Mouse (Mus musculus) cerebellum, adult 2 months (tissue): ENCODE results near the gene Sardh. TPM values are rescaled to one million over a fixed set of nuclear protein-coding genes. Genes with fewer than 3 reads are reported as not detected.

Experiments used
- DNase-seq, 2 experiments: peaks; one replicate each; pipeline ENCODE4 v3.0.0; 2021
- H3K27ac ChIP-seq: fragments of 200-500 bp; 2 replicates; pipeline ENCODE4 v1.5.1; 2012; ENCODE audit warnings: low read length, control low read depth, inconsistent platforms; ENCODE audit not compliant: insufficient read depth
- H3K27me3 ChIP-seq: fragments of 200-500 bp; 2 replicates; pipeline ENCODE4 v1.6.1; 2012; ENCODE audit warnings: inconsistent platforms, mild to moderate bottlenecking, low read length, moderate library complexity; ENCODE audit not compliant: control insufficient read depth, insufficient read depth
- H3K4me1 ChIP-seq: fragments of 200-500 bp; 2 replicates; pipeline ENCODE4 v1.6.1; 2011; ENCODE audit warnings: low read length; ENCODE audit not compliant: control insufficient read depth, insufficient read depth
- H3K4me3 ChIP-seq: fragments of 200-500 bp; replicated peaks from 2 replicates; pipeline ENCODE3; 2011; ENCODE audit warnings: mild to moderate bottlenecking, low read depth, low read length, control low read depth; ENCODE audit not compliant: insufficient read depth
- CTCF ChIP-seq: fragments of 200-500 bp; IDR thresholded peaks from 2 replicates; pipeline ENCODE4 v1.5.1; 2011; ENCODE audit warnings: low read depth, mild to moderate bottlenecking, control low read depth, low read length, moderate library complexity, borderline replicate concordance; ENCODE audit not compliant: insufficient read depth
- POLR2A ChIP-seq: fragments of 200-500 bp; IDR thresholded peaks from 2 replicates; pipeline ENCODE4 v1.6.1; 2011; ENCODE audit warnings: low read length, control low read depth, borderline replicate concordance; ENCODE audit not compliant: insufficient read depth
- WGBS: fragments of 180-500 bp; shearing (Covaris S2); methylation state at CpG from one replicate; pipeline ENCODE4 v1.1.7; 2018; 5-methylcytosine and 5-hydroxymethylcytosine counted together
- polyA plus RNA-seq: library from polyadenylated mRNA; depleted of rRNA; stranded (reverse); fragments of >200 nt; gene quantifications from 2 replicates; pipeline ENCODE4 v1.2.3, GENCODE M21; 2012

The Sardh gene
- polyA plus RNA-seq, 1 experiment = 10.5 TPM

GRCm38 (mm10) chr2:27280920-27281611, 32.9 kb upstream of the Sardh start:
- Histone ChIP-seq H3K27ac (no peak overlapping the region), H3K4me3 (no peak overlapping the region), H3K4me1 (no peaks in the 10 kb centered on the region), H3K27me3 (no peaks in the 10 kb centered on the region)
- WGBS = 61% methylated on average over 13 of the region's 13 CpGs
- peak; percentile 79 for TF ChIP-seq CTCF
- TF ChIP-seq POLR2A = no peak
- peak; percentile 49 to 70 for DNase-seq

- WGBS = 93% methylated on average over 7 of the region's 7 CpGs
- H3K27me3 ChIP-seq = no peaks in the 10 kb centered on the region
- H3K4me1 ChIP-seq = no peaks in the 10 kb centered on the region
- no peak for TF ChIP-seq POLR2A
- TF ChIP-seq CTCF = no peak
- no peak overlapping the region for H3K27ac ChIP-seq
- no peak for DNase-seq
- no peak overlapping the region for H3K4me3 ChIP-seq
These were observed 30.7 kb upstream of the Sardh start for GRCm38 (mm10) chr2:27278859-27279258.

DNA sequence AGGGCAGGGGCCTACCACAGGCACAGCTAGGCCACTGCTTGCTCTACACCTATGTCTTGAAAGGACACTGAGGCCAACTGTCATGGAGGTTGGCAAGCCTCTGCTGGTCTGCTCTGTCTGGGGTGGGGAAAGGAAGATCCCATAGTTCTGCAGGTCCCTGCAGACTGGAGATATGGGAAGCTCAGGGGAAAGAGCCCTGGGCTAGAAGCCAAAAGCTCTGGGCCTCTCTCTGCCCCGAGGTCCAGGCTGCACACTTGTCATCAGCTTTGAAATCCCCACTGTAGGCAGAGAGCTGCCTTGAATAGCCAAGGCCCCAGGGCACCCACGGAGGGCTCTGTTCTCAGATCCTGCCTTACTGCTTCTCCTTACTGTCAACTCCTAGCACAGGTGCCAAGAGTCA, 20.2 kb upstream of the Sardh start:
- 30% methylated on average over 2 of the region's 2 CpGs for WGBS
- H3K4me1 ChIP-seq = no peaks in the 10 kb centered on the region
- no peak for TF ChIP-seq POLR2A
- TF ChIP-seq CTCF = no peak

GRCm38 (mm10) chr2:27265819-27266218, 17.7 kb upstream of the Sardh start:
- no peak for DNase-seq
- TF ChIP-seq CTCF (no peak), POLR2A (no peak)
- Histone ChIP-seq H3K4me1 (no peaks in the 10 kb centered on the region), H3K27me3 (no peaks in the 10 kb centered on the region), H3K27ac (no peak overlapping the region), H3K4me3 (no peak overlapping the region)
- 90% methylated on average over 3 of the region's 3 CpGs for WGBS

More for the DNA sequence above, 20.2 kb upstream of the Sardh start:
- Histone ChIP-seq H3K27me3 (no peaks in the 10 kb centered on the region), H3K4me3 (no peak overlapping the region), H3K27ac (no peak overlapping the region)
- no peak for DNase-seq

GRCm38 (mm10) chr2:27262984-27263383, 14.8 kb upstream of the Sardh start:
- H3K27me3 ChIP-seq = no peaks in the 10 kb centered on the region
- 69% methylated on average over 4 of the region's 4 CpGs for WGBS

DNA sequence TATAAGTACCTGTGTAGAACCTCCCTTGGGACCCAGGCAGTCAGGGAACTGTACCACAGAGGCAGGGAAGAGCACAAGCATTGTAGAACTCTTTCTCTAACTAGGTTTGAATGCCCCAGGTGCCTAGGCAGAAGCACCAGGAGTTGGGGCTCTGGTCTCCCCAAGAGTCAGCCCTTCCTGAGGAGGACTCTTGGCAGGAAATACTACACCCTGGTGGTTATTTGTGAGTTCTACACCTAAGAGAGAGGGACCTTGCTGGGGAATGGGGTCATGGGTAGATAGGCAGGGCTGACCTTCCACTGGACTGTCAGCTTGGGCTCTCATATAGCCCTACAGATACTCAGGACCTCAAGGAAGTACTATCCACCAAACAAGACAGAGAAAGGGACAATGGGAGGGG, 3.3 kb upstream of the Sardh start:
- no peaks in the 10 kb centered on the region for H3K27me3 ChIP-seq
- H3K4me1 ChIP-seq = peaks cover 9% of the 10 kb centered on the region
- no peak for DNase-seq
- TF ChIP-seq CTCF (no peak), POLR2A (no peak)
- no peak overlapping the region for H3K4me3 ChIP-seq
- H3K27ac ChIP-seq = no peak overlapping the region

More at GRCm38 (mm10) chr2:27262984-27263383, 14.8 kb upstream of the Sardh start:
- H3K27ac ChIP-seq = no peak overlapping the region
- TF ChIP-seq CTCF = no peak
- no peak for TF ChIP-seq POLR2A
- no peaks in the 10 kb centered on the region for H3K4me1 ChIP-seq
- no peak for DNase-seq
- H3K4me3 ChIP-seq = no peak overlapping the region

DNA sequence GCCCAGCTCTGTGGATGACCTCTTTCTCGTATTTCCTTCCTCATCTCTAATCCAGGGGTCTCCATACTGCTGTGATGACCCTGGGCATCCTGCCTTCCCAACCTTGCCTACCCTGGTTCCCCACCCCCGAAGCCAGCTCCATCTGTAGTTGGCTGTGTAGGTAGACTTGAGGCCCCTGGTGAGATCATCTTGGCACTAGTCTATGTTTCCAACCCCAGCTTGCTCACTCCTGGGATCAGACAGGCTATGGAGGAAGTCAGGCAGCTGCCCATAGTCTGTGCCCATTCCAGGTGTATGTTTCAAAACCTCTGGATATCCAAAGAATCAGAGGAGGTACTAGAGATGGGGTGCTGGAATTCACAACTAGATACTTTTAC, 662 bp downstream of the Sardh start:
- Histone ChIP-seq H3K27ac (no peak overlapping the region), H3K4me1 (peaks cover 9% of the 10 kb centered on the region), H3K27me3 (no peaks in the 10 kb centered on the region), H3K4me3 (no peak overlapping the region)
- TF ChIP-seq CTCF (no peak), POLR2A (no peak)
- no peak for DNase-seq
- 15% methylated on average over 2 of the region's 2 CpGs for WGBS

DNA sequence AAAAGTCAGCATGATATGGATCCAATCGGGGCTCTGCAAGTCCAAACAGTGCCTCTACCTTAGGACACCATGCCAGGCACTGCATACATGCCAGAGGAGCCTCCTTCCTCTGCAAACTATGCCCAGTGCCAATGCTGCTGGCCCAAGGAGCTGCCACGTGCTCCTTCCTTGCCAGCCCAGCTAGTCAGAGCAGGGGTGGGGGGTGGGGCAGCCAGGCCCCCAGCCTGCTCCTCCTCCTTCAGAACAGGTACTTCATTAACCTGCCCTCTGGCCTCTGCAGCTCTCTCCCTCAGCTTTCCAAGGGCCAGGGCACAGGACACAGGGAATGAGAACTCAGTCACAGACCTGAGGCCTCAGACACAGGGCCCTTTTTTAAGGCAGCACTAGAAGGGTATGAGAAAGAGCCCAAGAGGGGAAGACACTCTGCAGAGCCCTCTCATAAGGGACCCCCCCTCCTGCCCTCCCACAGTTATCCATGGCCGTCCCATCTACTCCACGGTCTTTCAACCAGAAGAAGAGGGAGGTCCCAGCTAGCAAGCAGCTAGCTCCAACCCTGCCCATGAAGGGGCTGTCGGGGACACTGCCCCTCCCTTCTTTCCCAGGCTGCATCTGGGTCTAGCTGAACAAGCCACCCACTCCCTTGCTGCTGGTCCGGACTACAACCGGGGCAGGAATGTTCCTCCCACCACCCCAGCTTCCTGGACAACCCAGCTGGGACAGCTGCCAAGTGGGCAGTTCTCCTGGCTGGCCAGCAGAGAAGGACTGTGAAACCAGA, 1.2 kb downstream of the Sardh start:
- peak; percentile 42 to 54 for DNase-seq
- WGBS = 13% methylated on average over 7 of the region's 7 CpGs
- H3K4me3 ChIP-seq = no peak overlapping the region
- peaks cover 9% of the 10 kb centered on the region for H3K4me1 ChIP-seq
- TF ChIP-seq CTCF (no peak), POLR2A (no peak)
- H3K27me3 ChIP-seq = no peaks in the 10 kb centered on the region
- no peak overlapping the region for H3K27ac ChIP-seq
